Mouse (Mus musculus): ENCODE measurements around the gene Plekhg3.

DNA sequence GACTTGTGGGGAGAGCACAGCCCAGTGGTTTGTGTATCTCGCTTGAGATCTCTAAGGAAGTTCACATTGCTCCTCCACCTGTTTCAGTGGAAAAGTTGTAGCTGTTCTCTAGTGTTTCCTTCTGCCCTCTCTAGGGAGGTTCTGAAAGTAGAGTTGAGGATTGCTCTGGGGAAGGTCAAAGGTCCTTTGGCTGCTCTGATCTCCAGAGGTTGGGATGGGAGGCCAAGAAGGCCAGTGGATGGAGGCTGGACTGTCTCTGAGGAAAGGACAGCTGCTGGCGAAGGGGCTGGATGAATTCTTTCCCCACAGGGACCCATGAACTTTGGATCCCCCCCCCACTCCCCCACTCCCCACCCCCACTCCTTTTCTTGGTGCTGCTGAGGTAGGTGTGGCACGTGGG is 23.7 kb downstream of the Plekhg3 start:
- TF ChIP-seq POLR2A (IDR thresholded peaks at IDR 0.05; ENCODE audit: insufficient read length, low read depth): no peak
- TF ChIP-seq E2F4 (IDR thresholded peaks at IDR 0.05; ENCODE audit: insufficient read depth): no peak
- no peak for TF ChIP-seq MYOG (IDR thresholded peaks at IDR 0.05; ENCODE audit: control insufficient read depth in 1 of 3, insufficient read depth in 1 of 3, insufficient read length in 2 of 3, low read depth in 2 of 3)
